Mouse (Mus musculus): ENCODE results near the gene Creb3. TPM values are rescaled to one million over a fixed set of nuclear protein-coding genes. Genes with fewer than 3 reads are reported as not detected.
"Not testable (repeated sequence)": the region's sequence is repeated elsewhere in the genome, so short reads cannot be mapped to it uniquely, and the experiment has no call there.

Creb3 gene
- polyA plus RNA-seq, 1 experiment from 2014 or later: 53.3 TPM

GRCm38 (mm10) chr4:43535628-43536027, 26.5 kb upstream of the Creb3 start:
- Histone ChIP-seq H3K4me1 (replicated peaks) (no peaks in the 10 kb centered on the region), H3K36me3 (peaks cover 100% of the 10 kb centered on the region), H3K27ac (no peak overlapping the region), H3K4me3 (no peak overlapping the region), H3K9me3 (no peaks in the 10 kb centered on the region), H3K27me3 (ENCODE audit: insufficient read depth, poor library complexity, severe bottlenecking) (no peaks in the 10 kb centered on the region)
- DNase-seq (ENCODE audit: low spot score): no peak
- 96% methylated on average over 8 of the region's 8 CpGs for WGBS

GRCm38 (mm10) chr4:43536031-43536430, 26.1 kb upstream of the Creb3 start:
- DNase-seq (ENCODE audit: low spot score): no peak
- no peaks in the 10 kb centered on the region for H3K9me3 ChIP-seq
- no peaks in the 10 kb centered on the region for H3K4me1 ChIP-seq (replicated peaks)
- 95% methylated on average over 9 of the region's 9 CpGs for WGBS
- H3K27me3 ChIP-seq (ENCODE audit: insufficient read depth, poor library complexity, severe bottlenecking): no peaks in the 10 kb centered on the region
- H3K4me3 ChIP-seq: no peak overlapping the region
- no peak overlapping the region for H3K27ac ChIP-seq
- H3K36me3 ChIP-seq: peaks cover 100% of the 10 kb centered on the region

GRCm38 (mm10) chr4:43542044-43542443, 20.1 kb upstream of the Creb3 start:
- no peaks in the 10 kb centered on the region for H3K9me3 ChIP-seq
- whole genome bisulfite sequencing: 73% methylated on average over 3 of the region's 3 CpGs
- no peak overlapping the region for H3K27ac ChIP-seq
- no peak overlapping the region for H3K4me3 ChIP-seq
- no peaks in the 10 kb centered on the region for H3K4me1 ChIP-seq (replicated peaks)
- DNase-seq (ENCODE audit: low spot score): no peak
- no peaks in the 10 kb centered on the region for H3K27me3 ChIP-seq (ENCODE audit: insufficient read depth, poor library complexity, severe bottlenecking)
- H3K36me3 ChIP-seq: peaks cover 100% of the 10 kb centered on the region

GRCm38 (mm10) chr4:43546375-43547047, 15.6 kb upstream of the Creb3 start:
- Histone ChIP-seq H3K27me3 (ENCODE audit: insufficient read depth, poor library complexity, severe bottlenecking) (no peaks in the 10 kb centered on the region), H3K36me3 (peaks cover 100% of the 10 kb centered on the region), H3K4me3 (no peak overlapping the region), H3K9me3 (no peaks in the 10 kb centered on the region), H3K4me1 (replicated peaks) (no peaks in the 10 kb centered on the region), H3K27ac (no peak overlapping the region)
- no peak for DNase-seq (ENCODE audit: low spot score)
- WGBS: 93% methylated on average over 12 of the region's 12 CpGs

GRCm38 (mm10) chr4:43547160-43547559, 15.0 kb upstream of the Creb3 start:
- peaks cover 2% of the 10 kb centered on the region; the same call in 1 of the 2 replicates for H3K9me3 ChIP-seq
- WGBS: 92% methylated on average over 8 of the region's 8 CpGs

GRCm38 (mm10) chr4:43549055-43549454, 13.1 kb upstream of the Creb3 start:
- Histone ChIP-seq H3K9me3 (peaks cover 6% of the 10 kb centered on the region; the same call in 1 of the 2 replicates), H3K4me3 (no peak overlapping the region), H3K36me3 (peaks cover 100% of the 10 kb centered on the region), H3K27ac (no peak overlapping the region), H3K27me3 (ENCODE audit: insufficient read depth, poor library complexity, severe bottlenecking) (no peaks in the 10 kb centered on the region), H3K4me1 (replicated peaks) (no peaks in the 10 kb centered on the region)
- 93% methylated on average over 12 of the region's 12 CpGs for WGBS
- DNase-seq (ENCODE audit: low spot score): no peak

More at GRCm38 (mm10) chr4:43547160-43547559, 15.0 kb upstream of the Creb3 start:
- DNase-seq (ENCODE audit: low spot score): no peak
- Histone ChIP-seq H3K27ac (no peak overlapping the region), H3K4me3 (no peak overlapping the region), H3K27me3 (ENCODE audit: insufficient read depth, poor library complexity, severe bottlenecking) (no peaks in the 10 kb centered on the region), H3K36me3 (peaks cover 100% of the 10 kb centered on the region), H3K4me1 (replicated peaks) (no peaks in the 10 kb centered on the region)

GRCm38 (mm10) chr4:43551854-43552253, 10.3 kb upstream of the Creb3 start:
- peaks cover 100% of the 10 kb centered on the region for H3K36me3 ChIP-seq
- WGBS: 92% methylated on average over 6 of the region's 6 CpGs
- DNase-seq (ENCODE audit: low spot score); H3K4me1 ChIP-seq (replicated peaks); H3K9me3 ChIP-seq; H3K27ac ChIP-seq; H3K27me3 ChIP-seq (ENCODE audit: insufficient read depth, poor library complexity, severe bottlenecking); H3K4me3 ChIP-seq: not testable (repeated sequence)

- 99% methylated on average over 5 of the region's 5 CpGs for WGBS
- no peak for DNase-seq (ENCODE audit: low spot score)
- H3K27ac ChIP-seq: no peak overlapping the region
- H3K9me3 ChIP-seq: peaks cover 6% of the 10 kb centered on the region; the same call in 1 of the 2 replicates
- peaks cover 8% of the 10 kb centered on the region for H3K4me1 ChIP-seq (replicated peaks)
- no peak overlapping the region for H3K4me3 ChIP-seq
- no peaks in the 10 kb centered on the region for H3K27me3 ChIP-seq (ENCODE audit: insufficient read depth, poor library complexity, severe bottlenecking)
- peaks cover 99% of the 10 kb centered on the region for H3K36me3 ChIP-seq
These were observed 9.7 kb upstream of the Creb3 start for GRCm38 (mm10) chr4:43552437-43552836.

- peaks cover 88% of the 10 kb centered on the region for H3K36me3 ChIP-seq
These were observed 8.2 kb upstream of the Creb3 start for GRCm38 (mm10) chr4:43553891-43554290.

GRCm38 (mm10) chr4:43555926-43556325, 6.2 kb upstream of the Creb3 start:
- Histone ChIP-seq H3K4me1 (replicated peaks) (peaks cover 43% of the 10 kb centered on the region), H3K9me3 (peaks cover 6% of the 10 kb centered on the region; the same call in 1 of the 2 replicates), H3K27ac (no peak overlapping the region), H3K4me3 (no peak overlapping the region), H3K36me3 (peaks cover 72% of the 10 kb centered on the region), H3K27me3 (ENCODE audit: insufficient read depth, poor library complexity, severe bottlenecking) (no peaks in the 10 kb centered on the region)
- DNase-seq (ENCODE audit: low spot score): no peak
- over 99% methylated on average over 7 of the region's 7 CpGs for WGBS

More at GRCm38 (mm10) chr4:43553891-43554290, 8.2 kb upstream of the Creb3 start:
- Histone ChIP-seq H3K27me3 (ENCODE audit: insufficient read depth, poor library complexity, severe bottlenecking) (no peaks in the 10 kb centered on the region), H3K4me1 (replicated peaks) (peaks cover 23% of the 10 kb centered on the region), H3K27ac (no peak overlapping the region), H3K9me3 (peaks cover 6% of the 10 kb centered on the region; the same call in 1 of the 2 replicates), H3K4me3 (no peak overlapping the region)
- DNase-seq (ENCODE audit: low spot score): no peak

- WGBS: 38% methylated on average over 5 of the region's 5 CpGs
- H3K4me1 ChIP-seq (replicated peaks): peaks cover 54% of the 10 kb centered on the region
- H3K27me3 ChIP-seq (ENCODE audit: insufficient read depth, poor library complexity, severe bottlenecking): no peaks in the 10 kb centered on the region
- no peak for DNase-seq (ENCODE audit: low spot score)
- H3K9me3 ChIP-seq: no peaks in the 10 kb centered on the region
- H3K27ac ChIP-seq: peak overlapping the region; percentile 77
- peaks cover 50% of the 10 kb centered on the region for H3K36me3 ChIP-seq
- H3K4me3 ChIP-seq: peak overlapping the region; percentile 87
These were observed 4.0 kb upstream of the Creb3 start for GRCm38 (mm10) chr4:43558028-43558630.

- Histone ChIP-seq H3K27me3 (ENCODE audit: insufficient read depth, poor library complexity, severe bottlenecking) (no peaks in the 10 kb centered on the region), H3K4me3 (peak overlapping the region; percentile 87), H3K4me1 (replicated peaks) (peaks cover 60% of the 10 kb centered on the region), H3K9me3 (no peaks in the 10 kb centered on the region), H3K36me3 (peaks cover 44% of the 10 kb centered on the region), H3K27ac (peak overlapping the region; percentile 77)
- WGBS: 21% methylated on average over 13 of the region's 13 CpGs
- peak; percentile 76 for DNase-seq (ENCODE audit: low spot score)
These were observed 3.3 kb upstream of the Creb3 start for GRCm38 (mm10) chr4:43558631-43559356.
